Mouse (Mus musculus): Measurements from ENCODE around the gene Rgs6.

- TF ChIP-seq CTCF (IDR thresholded peaks at IDR 0.05; ENCODE audit: low read depth) (no peak), EP300 (IDR thresholded peaks at IDR 0.05; ENCODE audit: low read depth) (no peak)
These were observed 397.2 kb downstream of the Rgs6 start for GRCm38 (mm10) chr12:82985300-82985699.

Data from liver, embryonic 14.5 days (tissue).